Mouse (Mus musculus): Measurements from ENCODE around the gene Slamf9. TPM values are rescaled to one million over a fixed set of nuclear protein-coding genes. Genes with fewer than 3 reads are reported as not detected.
A peak's percentile ranks its signal among the peaks of the same experiment; 100 is the strongest.

The Slamf9 gene
- polyA plus RNA-seq, 1 experiment from 2014 or later: 1.5 TPM

DNA sequence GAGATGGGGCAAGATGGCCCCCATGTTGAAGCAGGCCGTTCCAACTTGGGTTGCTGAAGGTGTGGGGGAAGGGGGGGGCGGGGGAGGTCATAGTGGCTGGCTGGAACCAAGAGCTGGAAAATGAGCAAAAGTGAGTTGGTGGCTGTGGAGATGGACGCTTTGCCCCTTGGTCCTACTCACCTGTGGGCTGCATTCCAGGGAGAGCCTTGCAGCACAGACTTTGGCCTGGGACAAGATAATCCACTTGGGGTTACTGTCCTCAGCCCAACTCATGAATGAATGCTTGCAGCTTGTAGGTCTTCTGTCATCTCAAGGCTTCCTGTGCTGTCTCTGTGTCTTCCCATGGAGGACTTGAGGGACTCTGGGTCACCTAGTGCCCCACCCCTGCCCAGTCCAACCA is 32.5 kb downstream of the Slamf9 start:
- 74% methylated on average over 3 of the region's 3 CpGs for WGBS
- H3K4me3 ChIP-seq (ENCODE audit: control insufficient read depth in 1 of 2, insufficient read depth in 1 of 2, low read depth in 1 of 2, low read length in 2 of 2): no peak overlapping the region
- H3K9ac ChIP-seq (ENCODE audit: low read length): no peak overlapping the region
- no peaks in the 10 kb centered on the region for H3K27me3 ChIP-seq (ENCODE audit: control insufficient read depth, insufficient read depth, low read length)
- no peak overlapping the region for H3K4me2 ChIP-seq (ENCODE audit: low read length)
- peak overlapping the region; percentile 31 to 37; a peak in 3 of 4 replicates for H3K27ac ChIP-seq (replicated peaks in 1 of 2; ENCODE audit: control insufficient read depth in 1 of 2, insufficient read depth in 1 of 2, low read depth in 2 of 2, low read length in 2 of 2)
- H3K9me3 ChIP-seq (ENCODE audit: control insufficient read depth, low read length): no peaks in the 10 kb centered on the region
- ATAC-seq (ENCODE audit: insufficient number of reproducible peaks, insufficient read depth, low FRiP score, low read depth): 0 out of 2 replicates have a peak, but pooled peaks have one; percentile 5
- H3K4me1 ChIP-seq (ENCODE audit: control insufficient read depth in 2 of 2, insufficient read depth in 2 of 2, low read length in 2 of 2): peaks cover 37 to 53% of the 10 kb centered on the region in 2 experiments
- peaks cover 40% of the 10 kb centered on the region for H3K36me3 ChIP-seq (ENCODE audit: control insufficient read depth, insufficient read depth, low read length)

DNA sequence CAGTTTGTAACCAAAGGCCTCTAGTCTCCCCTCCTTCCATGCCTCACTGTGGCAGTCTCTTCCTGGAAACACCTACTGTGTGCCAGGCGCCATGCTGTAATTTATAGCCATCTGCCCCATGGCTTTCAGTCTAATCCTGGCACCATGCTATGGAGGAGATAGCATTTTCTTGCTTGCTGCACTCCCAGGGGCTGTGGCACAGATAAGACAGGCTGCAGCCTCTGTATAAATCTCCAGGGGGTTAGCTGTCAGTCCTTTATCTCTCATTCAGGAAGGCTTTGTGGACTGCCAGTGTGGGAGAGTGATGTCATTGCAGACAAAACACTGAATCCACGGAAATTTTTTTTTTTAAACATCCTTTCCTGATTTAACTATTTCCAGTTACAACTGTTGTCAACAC is 33.0 kb downstream of the Slamf9 start:
- Histone ChIP-seq H3K4me2 (ENCODE audit: low read length) (no peak overlapping the region), H3K9me3 (ENCODE audit: control insufficient read depth, low read length) (no peaks in the 10 kb centered on the region), H3K4me1 (ENCODE audit: control insufficient read depth in 2 of 2, insufficient read depth in 2 of 2, low read length in 2 of 2) (peaks cover 36 to 53% of the 10 kb centered on the region in 2 experiments), H3K4me3 (ENCODE audit: control insufficient read depth in 1 of 2, insufficient read depth in 1 of 2, low read depth in 1 of 2, low read length in 2 of 2) (no peak overlapping the region), H3K27me3 (ENCODE audit: control insufficient read depth, insufficient read depth, low read length) (no peaks in the 10 kb centered on the region), H3K27ac (replicated peaks in 1 of 2; ENCODE audit: control insufficient read depth in 1 of 2, insufficient read depth in 1 of 2, low read depth in 2 of 2, low read length in 2 of 2) (peak overlapping the region; percentile 31 to 59; a peak in 3 of 4 replicates), H3K36me3 (ENCODE audit: control insufficient read depth, insufficient read depth, low read length) (peaks cover 40% of the 10 kb centered on the region), H3K9ac (ENCODE audit: low read length) (no peak overlapping the region)
- WGBS: 22% methylated on average over 2 of the region's 2 CpGs
- ATAC-seq (ENCODE audit: insufficient number of reproducible peaks, insufficient read depth, low FRiP score, low read depth): peak; percentile 40; the same call in 1 of the 2 replicates

DNA sequence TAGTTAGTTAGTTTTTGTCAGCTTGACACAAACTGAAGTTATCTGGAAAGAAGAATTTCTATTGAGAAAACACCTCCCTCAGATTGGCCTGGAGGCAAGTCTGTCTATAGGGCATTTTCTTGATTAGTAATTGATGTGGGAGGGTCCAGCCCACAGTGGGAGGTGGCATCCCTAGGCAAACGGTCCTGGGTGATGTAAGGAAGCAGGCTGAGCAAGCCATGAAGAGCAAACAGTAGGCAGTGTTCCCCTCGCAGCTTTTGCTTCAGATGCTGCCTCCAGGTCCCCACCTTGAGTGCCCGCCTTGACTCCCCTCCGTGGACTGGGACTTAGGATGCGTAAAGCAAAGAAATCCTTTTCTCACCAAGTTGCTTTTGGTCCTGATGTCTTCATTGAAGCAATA is 34.1 kb downstream of the Slamf9 start:
- H3K9me3 ChIP-seq (ENCODE audit: control insufficient read depth, low read length): no peaks in the 10 kb centered on the region
- no peak overlapping the region for H3K4me2 ChIP-seq (ENCODE audit: low read length)
- peaks cover 38 to 51% of the 10 kb centered on the region in 2 experiments for H3K4me1 ChIP-seq (ENCODE audit: control insufficient read depth in 2 of 2, insufficient read depth in 2 of 2, low read length in 2 of 2)
- no peak for ATAC-seq (ENCODE audit: insufficient number of reproducible peaks, insufficient read depth, low FRiP score, low read depth)
- H3K27ac ChIP-seq (replicated peaks in 1 of 2; ENCODE audit: control insufficient read depth in 1 of 2, insufficient read depth in 1 of 2, low read depth in 2 of 2, low read length in 2 of 2): 0 out of 4 replicates have a peak overlapping the region, but pooled peaks of 1 of the 2 experiments have one; percentile 59
- peaks cover 40% of the 10 kb centered on the region for H3K36me3 ChIP-seq (ENCODE audit: control insufficient read depth, insufficient read depth, low read length)
- H3K4me3 ChIP-seq (ENCODE audit: control insufficient read depth in 1 of 2, insufficient read depth in 1 of 2, low read depth in 1 of 2, low read length in 2 of 2): no peak overlapping the region
- H3K9ac ChIP-seq (ENCODE audit: low read length): no peak overlapping the region
- WGBS: 73% methylated on average over 5 of the region's 5 CpGs
- no peaks in the 10 kb centered on the region for H3K27me3 ChIP-seq (ENCODE audit: control insufficient read depth, insufficient read depth, low read length)

DNA sequence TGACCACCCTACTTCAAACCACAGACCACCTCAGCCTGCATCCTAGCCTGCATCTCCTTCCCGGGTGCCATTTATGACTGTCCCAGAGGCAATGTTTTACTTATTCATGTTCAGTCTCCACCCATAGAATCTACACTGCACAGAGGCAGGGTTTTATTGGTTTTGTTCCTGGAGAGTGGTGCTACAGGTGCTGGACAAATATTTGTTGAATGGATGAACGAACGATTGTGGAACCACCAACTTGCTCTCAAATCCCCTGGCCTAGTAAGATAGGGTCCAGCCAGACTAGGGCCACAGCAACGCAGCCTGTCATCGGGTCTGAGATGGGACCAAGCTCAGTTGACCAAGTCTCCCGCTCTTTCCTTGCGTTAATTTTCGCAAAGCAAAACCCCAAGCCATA is 34.8 kb downstream of the Slamf9 start:
- 40% methylated on average over 8 of the region's 8 CpGs for WGBS
- Histone ChIP-seq H3K4me3 (ENCODE audit: control insufficient read depth in 1 of 2, insufficient read depth in 1 of 2, low read depth in 1 of 2, low read length in 2 of 2) (no peak overlapping the region), H3K9ac (ENCODE audit: low read length) (no peak overlapping the region), H3K27me3 (ENCODE audit: control insufficient read depth, insufficient read depth, low read length) (no peaks in the 10 kb centered on the region), H3K4me2 (ENCODE audit: low read length) (no peak overlapping the region), H3K27ac (replicated peaks in 1 of 2; ENCODE audit: control insufficient read depth in 1 of 2, insufficient read depth in 1 of 2, low read depth in 2 of 2, low read length in 2 of 2) (0 out of 4 replicates have a peak overlapping the region, but pooled peaks of 1 of the 2 experiments have one; percentile 24), H3K4me1 (ENCODE audit: control insufficient read depth in 2 of 2, insufficient read depth in 2 of 2, low read length in 2 of 2) (peaks cover 35 to 49% of the 10 kb centered on the region in 2 experiments), H3K9me3 (ENCODE audit: control insufficient read depth, low read length) (no peaks in the 10 kb centered on the region), H3K36me3 (ENCODE audit: control insufficient read depth, insufficient read depth, low read length) (peaks cover 38% of the 10 kb centered on the region)
- no peak for ATAC-seq (ENCODE audit: insufficient number of reproducible peaks, insufficient read depth, low FRiP score, low read depth)

DNA sequence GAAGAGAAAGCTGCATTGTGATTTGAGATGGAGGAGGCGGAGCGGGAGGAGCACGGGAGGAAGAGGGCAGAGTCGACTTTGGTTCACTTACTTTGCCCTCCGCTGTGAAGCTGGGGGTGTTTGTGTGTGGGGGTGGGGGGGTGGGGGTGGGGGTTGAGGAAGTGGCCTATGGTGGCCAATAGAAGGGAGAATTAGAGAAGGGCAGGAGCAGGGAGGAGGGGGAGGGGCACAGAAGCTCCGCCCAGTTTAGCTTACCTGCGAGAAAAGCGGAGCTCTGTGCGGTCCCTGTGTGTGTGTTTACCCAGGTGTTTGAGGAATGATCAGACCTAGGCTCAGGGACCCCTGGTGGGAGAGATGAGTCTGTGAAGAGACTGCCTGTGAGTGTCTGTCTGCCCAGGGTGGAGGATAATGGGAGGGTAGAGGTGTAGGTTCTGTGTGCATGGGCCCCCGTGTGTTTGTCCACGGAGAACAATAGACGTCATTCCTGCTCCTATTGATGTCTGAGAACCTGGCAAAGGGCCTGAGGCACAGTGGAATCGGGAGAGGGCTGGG is 35.3 kb downstream of the Slamf9 start:
- peaks cover 35 to 45% of the 10 kb centered on the region in 2 experiments for H3K4me1 ChIP-seq (ENCODE audit: control insufficient read depth in 2 of 2, insufficient read depth in 2 of 2, low read length in 2 of 2)

DNA sequence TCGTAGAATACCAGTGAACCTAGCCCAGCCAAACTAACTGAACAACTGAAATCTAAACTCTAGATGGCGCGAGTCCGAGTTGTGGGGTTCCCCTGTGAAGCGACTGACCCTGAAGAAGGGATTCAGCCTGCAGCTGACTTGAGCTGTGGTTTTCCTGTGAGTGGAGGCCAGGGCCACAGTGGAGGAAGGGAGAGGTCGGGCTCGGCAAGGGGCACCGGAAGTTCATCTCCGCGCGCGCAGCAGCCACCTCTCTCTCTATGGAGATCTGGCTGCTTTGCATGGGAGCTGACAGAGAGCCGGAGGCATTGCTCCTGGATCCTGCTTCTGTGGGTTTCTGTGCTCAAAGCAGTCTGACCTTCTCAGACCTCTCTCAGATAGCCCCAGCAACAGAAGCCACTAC is 37.8 kb downstream of the Slamf9 start:
- ATAC-seq (ENCODE audit: insufficient number of reproducible peaks, insufficient read depth, low FRiP score, low read depth): peak; percentile 36; the same call in 1 of the 2 replicates
- Histone ChIP-seq H3K9ac (ENCODE audit: low read length) (peak overlapping the region; percentile 49; the same call in 1 of the 2 replicates), H3K36me3 (ENCODE audit: control insufficient read depth, insufficient read depth, low read length) (peaks cover 8% of the 10 kb centered on the region), H3K4me3 (ENCODE audit: control insufficient read depth in 1 of 2, insufficient read depth in 1 of 2, low read depth in 1 of 2, low read length in 2 of 2) (peak overlapping the region in 1 of 2 experiments; percentile 14; a peak in 1 of 4 replicates), H3K9me3 (ENCODE audit: control insufficient read depth, low read length) (peaks cover 5% of the 10 kb centered on the region; the same call in 1 of the 2 replicates), H3K4me1 (ENCODE audit: control insufficient read depth in 2 of 2, insufficient read depth in 2 of 2, low read length in 2 of 2) (peaks cover 29 to 35% of the 10 kb centered on the region in 2 experiments), H3K27me3 (ENCODE audit: control insufficient read depth, insufficient read depth, low read length) (no peaks in the 10 kb centered on the region), H3K27ac (replicated peaks in 1 of 2; ENCODE audit: control insufficient read depth in 1 of 2, insufficient read depth in 1 of 2, low read depth in 2 of 2, low read length in 2 of 2) (peak overlapping the region; percentile 74 to 79), H3K4me2 (ENCODE audit: low read length) (peak overlapping the region; percentile 55)
- WGBS: 22% methylated on average over 13 of the region's 13 CpGs

More for the DNA sequence above, 35.3 kb downstream of the Slamf9 start:
- no peak overlapping the region for H3K4me3 ChIP-seq (ENCODE audit: control insufficient read depth in 1 of 2, insufficient read depth in 1 of 2, low read depth in 1 of 2, low read length in 2 of 2)
- 0 out of 4 replicates have a peak overlapping the region, but pooled peaks of 1 of the 2 experiments have one; percentile 24 for H3K27ac ChIP-seq (replicated peaks in 1 of 2; ENCODE audit: control insufficient read depth in 1 of 2, insufficient read depth in 1 of 2, low read depth in 2 of 2, low read length in 2 of 2)
- H3K9me3 ChIP-seq (ENCODE audit: control insufficient read depth, low read length): no peaks in the 10 kb centered on the region
- no peak overlapping the region for H3K9ac ChIP-seq (ENCODE audit: low read length)
- peaks cover 33% of the 10 kb centered on the region for H3K36me3 ChIP-seq (ENCODE audit: control insufficient read depth, insufficient read depth, low read length)
- WGBS: 34% methylated on average over 13 of the region's 13 CpGs
- ATAC-seq (ENCODE audit: insufficient number of reproducible peaks, insufficient read depth, low FRiP score, low read depth): no peak
- H3K4me2 ChIP-seq (ENCODE audit: low read length): no peak overlapping the region
- H3K27me3 ChIP-seq (ENCODE audit: control insufficient read depth, insufficient read depth, low read length): no peaks in the 10 kb centered on the region

DNA sequence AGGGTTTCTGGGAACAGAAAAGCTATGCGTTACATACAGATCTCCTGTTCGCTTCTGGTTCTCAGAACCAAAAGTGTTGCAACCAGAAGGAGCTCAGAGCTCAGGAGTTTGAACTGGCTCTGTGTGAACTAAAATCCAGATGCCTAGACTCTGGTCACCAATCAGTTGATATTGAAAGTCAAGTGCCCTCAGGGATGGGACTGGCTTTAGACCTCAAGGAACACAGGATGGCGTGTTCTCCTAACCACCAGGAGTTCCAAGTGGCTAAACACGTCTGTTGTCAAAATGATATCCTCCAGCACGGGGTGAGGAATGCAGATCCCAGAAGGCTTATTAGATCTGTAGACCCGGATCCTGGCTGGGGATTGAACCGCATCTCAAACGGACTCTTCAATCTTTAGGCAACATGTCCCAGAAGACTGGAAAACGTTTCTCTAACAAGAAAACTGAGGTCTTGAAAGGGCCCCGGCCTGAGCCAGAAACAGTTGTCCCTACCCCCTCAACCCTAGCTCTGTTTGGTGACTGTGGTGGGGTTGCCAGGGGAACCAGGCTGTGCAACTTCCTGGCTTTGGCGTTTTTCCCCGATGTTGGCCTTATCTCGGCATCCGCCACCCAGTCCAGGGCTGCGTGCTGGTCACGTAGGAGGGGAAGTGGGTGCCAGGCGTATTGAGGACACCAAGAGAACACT is 38.5 kb downstream of the Slamf9 start:
- Histone ChIP-seq H3K9ac (ENCODE audit: low read length) (peak overlapping the region; percentile 49; the same call in 1 of the 2 replicates), H3K27ac (replicated peaks in 1 of 2; ENCODE audit: control insufficient read depth in 1 of 2, insufficient read depth in 1 of 2, low read depth in 2 of 2, low read length in 2 of 2) (peak overlapping the region; percentile 74 to 79), H3K9me3 (ENCODE audit: control insufficient read depth, low read length) (peaks cover 7% of the 10 kb centered on the region; the same call in 1 of the 2 replicates), H3K4me1 (ENCODE audit: control insufficient read depth in 2 of 2, insufficient read depth in 2 of 2, low read length in 2 of 2) (peaks cover 25 to 30% of the 10 kb centered on the region in 2 experiments), H3K36me3 (ENCODE audit: control insufficient read depth, insufficient read depth, low read length) (peaks cover 4% of the 10 kb centered on the region; the same call in 1 of the 2 replicates), H3K4me2 (ENCODE audit: low read length) (peak overlapping the region; percentile 55), H3K4me3 (ENCODE audit: control insufficient read depth in 1 of 2, insufficient read depth in 1 of 2, low read depth in 1 of 2, low read length in 2 of 2) (no peak overlapping the region), H3K27me3 (ENCODE audit: control insufficient read depth, insufficient read depth, low read length) (no peaks in the 10 kb centered on the region)
- WGBS: 31% methylated on average over 17 of the region's 17 CpGs
- ATAC-seq (ENCODE audit: insufficient number of reproducible peaks, insufficient read depth, low FRiP score, low read depth): peak; percentile 55; the same call in 1 of the 2 replicates

Measured in heart, embryonic 14.5 days (tissue).